Comparison of ENCODE assay signal across 2 mouse cellular contexts in genomic region chr11:4660309-4661025, GRCm38 (mm10).
TF ChIP-seq lines count a peak whose summit lies in the region.

No protein-coding gene starts in this region.

TF ChIP-seq in C2C12, 6 proteins besides CTCF, POLR2A, EP300 and RAD21:
- TF ChIP-seq MAX (IDR thresholded peaks at IDR 0.05), result no peak
- TF ChIP-seq MYOD1 (IDR thresholded peaks at IDR 0.05; ENCODE audit: control insufficient read depth, insufficient read length, low read depth), result peak; percentile 9

TF ChIP-seq in MEL, 35 proteins besides CTCF, POLR2A, EP300 and RAD21:
- TF ChIP-seq CHD1 (IDR thresholded peaks at IDR 0.05; ENCODE audit: low read depth, low read length), result 0 out of 2 replicates have a peak, but pooled peaks have one; percentile 84
- no peak for TF ChIP-seq SIN3A (IDR thresholded peaks at IDR 0.05; ENCODE audit: low read length)
- TF ChIP-seq UBTF (IDR thresholded peaks at IDR 0.05; ENCODE audit: borderline replicate concordance, insufficient read depth, low read depth, low read length), result no peak
- TF ChIP-seq ZNF384 (IDR thresholded peaks at IDR 0.05; ENCODE audit: low read depth, low read length), result peak; percentile 89
- 0 out of 2 replicates have a peak, but pooled peaks have one; percentile 45 for TF ChIP-seq TCF12 (IDR thresholded peaks at IDR 0.05; ENCODE audit: low read depth, low read length)
- no peak for TF ChIP-seq ELF1 (IDR thresholded peaks at IDR 0.05; ENCODE audit: low read depth, low read length)
- 0 out of 2 replicates have a peak, but pooled peaks have one; percentile 17 for TF ChIP-seq MXI1 (IDR thresholded peaks at IDR 0.05; ENCODE audit: low read depth, low read length)
- TF ChIP-seq MAFK (IDR thresholded peaks at IDR 0.05; ENCODE audit: borderline replicate concordance, low read depth, low read length), result 0 out of 2 replicates have a peak, but pooled peaks have one; percentile 41
- peak; percentile 77 for TF ChIP-seq GATA1 (IDR thresholded peaks at IDR 0.05; ENCODE audit: low read depth, low read length)
- TF ChIP-seq MYB (IDR thresholded peaks at IDR 0.05; ENCODE audit: low read depth, low read length), result no peak
- TF ChIP-seq KAT2A (conservative IDR thresholded peaks at IDR 0.05; ENCODE audit: low read depth, low read length), result no peak
- peak; percentile 62 for TF ChIP-seq ETS1 (IDR thresholded peaks at IDR 0.05; ENCODE audit: low read depth, low read length)
- TF ChIP-seq POLR2AphosphoS2 (IDR thresholded peaks at IDR 0.05; ENCODE audit: low read length), result 0 out of 2 replicates have a peak, but pooled peaks have one; percentile 17
- TF ChIP-seq TBP (IDR thresholded peaks at IDR 0.05; ENCODE audit: low read depth, low read length), result no peak
- no peak; the same call in 1 of the 2 replicates for TF ChIP-seq ZKSCAN1 (IDR thresholded peaks at IDR 0.05; ENCODE audit: low read depth, low read length)
- no peak for TF ChIP-seq NRF1 (IDR thresholded peaks at IDR 0.05; ENCODE audit: insufficient read depth, low read depth, low read length, poor library complexity, severe bottlenecking)
- TF ChIP-seq BHLHE40 (IDR thresholded peaks at IDR 0.05; ENCODE audit: borderline replicate concordance, low read depth, low read length), result no peak
- TF ChIP-seq TAL1 (IDR thresholded peaks at IDR 0.05; ENCODE audit: low read length), result no peak
- TF ChIP-seq POLR2AphosphoS5 (IDR thresholded peaks at IDR 0.05; ENCODE audit: borderline replicate concordance, low read depth, low read length), result no peak
- TF ChIP-seq ZMIZ1 (IDR thresholded peaks at IDR 0.05; ENCODE audit: low read depth, low read length), result no peak
- TF ChIP-seq MAX (IDR thresholded peaks at IDR 0.05; ENCODE audit: low read length), result no peak
